ENCODE assay signal across 21 mouse cellular contexts in genomic region chr4:23050701-23051317, GRCm38 (mm10).
DNase-seq lines count a peak whose midpoint lies in the region; ATAC-seq lines count a peak whose summit lies in the region.
"Had no signal": no experiment of that assay in that cellular context is flagged by ENCODE, and none has a peak within 500 bp of the region (broad histone marks: within the 10 kb centered on the region; RNA-seq: fewer than 3 reads in every experiment).

No protein-coding gene starts in this region.

- H3K4me1 ChIP-seq in embryonic facial prominence, embryonic 11.5 days (ENCODE audit: control insufficient read depth, insufficient read depth, low read length) = no peaks in the 10 kb centered on the region
- H3K4me1 ChIP-seq in embryonic facial prominence, embryonic 10.5 days = no peaks in the 10 kb centered on the region
- H3K4me1 ChIP-seq in midbrain, embryonic 11.5 days (ENCODE audit: control insufficient read depth, insufficient read depth, low read length) = no peaks in the 10 kb centered on the region
- H3K4me1 ChIP-seq in midbrain, embryonic 10.5 days = no peaks in the 10 kb centered on the region
- peaks cover 5% of the 10 kb centered on the region; the same call in 1 of the 2 replicates for H3K4me1 ChIP-seq in midbrain, embryonic 15.5 days
- H3K4me1 ChIP-seq in kidney, embryonic 16.5 days (ENCODE audit: insufficient read depth, low read length) = no peaks in the 10 kb centered on the region
- H3K4me1 ChIP-seq: kidney, embryonic 15.5 days; limb, embryonic 15.5 days; liver, embryonic 15.5 days had no signal

- no peak overlapping the region for H3K9ac ChIP-seq in embryonic facial prominence, embryonic 11.5 days (replicated peaks; ENCODE audit: low read length)
- H3K9ac ChIP-seq in midbrain, embryonic 11.5 days (ENCODE audit: low read length) = no peak overlapping the region
- no peak overlapping the region for H3K9ac ChIP-seq in midbrain, embryonic 15.5 days
- no peak overlapping the region for H3K9ac ChIP-seq in kidney, embryonic 16.5 days (replicated peaks; ENCODE audit: low read length)
- H3K9ac ChIP-seq: kidney, embryonic 15.5 days; limb, embryonic 15.5 days; liver, embryonic 15.5 days had no signal

- no peak overlapping the region for H3K4me2 ChIP-seq in embryonic facial prominence, embryonic 11.5 days (ENCODE audit: low read depth, low read length)
- no peak overlapping the region for H3K4me2 ChIP-seq in midbrain, embryonic 11.5 days
- H3K4me2 ChIP-seq in midbrain, embryonic 15.5 days = no peak overlapping the region
- H3K4me2 ChIP-seq in kidney, embryonic 16.5 days (replicated peaks; ENCODE audit: low read depth, low read length) = no peak overlapping the region
- H3K4me2 ChIP-seq: kidney, embryonic 15.5 days; limb, embryonic 15.5 days; liver, embryonic 15.5 days had no signal

- no peaks in the 10 kb centered on the region for H3K9me3 ChIP-seq in embryonic facial prominence, embryonic 11.5 days (replicated peaks; ENCODE audit: control insufficient read depth, low read length)
- H3K9me3 ChIP-seq in embryonic facial prominence, embryonic 10.5 days = no peaks in the 10 kb centered on the region
- H3K9me3 ChIP-seq in midbrain, embryonic 11.5 days (ENCODE audit: control insufficient read depth, low read length) = no peaks in the 10 kb centered on the region
- no peaks in the 10 kb centered on the region for H3K9me3 ChIP-seq in midbrain, embryonic 10.5 days (replicated peaks)
- no peaks in the 10 kb centered on the region for H3K9me3 ChIP-seq in midbrain, embryonic 15.5 days
- H3K9me3 ChIP-seq in kidney, embryonic 16.5 days (ENCODE audit: low read length) = no peaks in the 10 kb centered on the region
- H3K9me3 ChIP-seq: kidney, embryonic 15.5 days; limb, embryonic 15.5 days; liver, embryonic 15.5 days had no signal

- H3K27ac ChIP-seq in embryonic facial prominence, embryonic 11.5 days (replicated peaks; ENCODE audit: low read depth, low read length) = no peak overlapping the region
- no peak overlapping the region for H3K27ac ChIP-seq in embryonic facial prominence, embryonic 10.5 days (replicated peaks)
- no peak overlapping the region for H3K27ac ChIP-seq in midbrain, embryonic 11.5 days (ENCODE audit: low read depth, low read length)
- no peak overlapping the region for H3K27ac ChIP-seq in midbrain, embryonic 10.5 days (replicated peaks)
- peak overlapping the region; percentile 42; the same call in 1 of the 2 replicates for H3K27ac ChIP-seq in midbrain, embryonic 15.5 days
- no peak overlapping the region for H3K27ac ChIP-seq in kidney, embryonic 16.5 days (ENCODE audit: low read length)
- H3K27ac ChIP-seq: kidney, embryonic 15.5 days; limb, embryonic 15.5 days; liver, embryonic 15.5 days; macrophage had no signal

- no peaks in the 10 kb centered on the region for H3K27me3 ChIP-seq in embryonic facial prominence, embryonic 11.5 days (ENCODE audit: control insufficient read depth, insufficient read depth, low read length)
- no peaks in the 10 kb centered on the region for H3K27me3 ChIP-seq in embryonic facial prominence, embryonic 10.5 days (replicated peaks; ENCODE audit: low read depth, poor library complexity, severe bottlenecking)
- H3K27me3 ChIP-seq in midbrain, embryonic 11.5 days (ENCODE audit: control insufficient read depth, insufficient read depth, low read length) = no peaks in the 10 kb centered on the region
- no peaks in the 10 kb centered on the region for H3K27me3 ChIP-seq in midbrain, embryonic 10.5 days (ENCODE audit: low read depth, poor library complexity, severe bottlenecking)
- H3K27me3 ChIP-seq in midbrain, embryonic 15.5 days (replicated peaks) = no peaks in the 10 kb centered on the region
- H3K27me3 ChIP-seq in kidney, embryonic 16.5 days (ENCODE audit: insufficient read depth, low read length) = no peaks in the 10 kb centered on the region
- H3K27me3 ChIP-seq: kidney, embryonic 15.5 days; limb, embryonic 15.5 days; liver, embryonic 15.5 days had no signal

- DNase-seq in embryonic facial prominence, embryonic 11.5 days (ENCODE audit: low spot score) = peak; percentile 12
- no peak for DNase-seq in embryonic facial prominence, embryonic 10.5 days (ENCODE audit: low spot score)
- DNase-seq in midbrain, embryonic 11.5 days (ENCODE audit: low spot score, missing footprints) = peak; percentile 71
- DNase-seq in midbrain, embryonic 10.5 days (ENCODE audit: low spot score) = no peak
- no peak for DNase-seq in cerebellum, postnatal 14 days
- no peak for DNase-seq in kidney, adult 9 months
- DNase-seq: adrenal gland, postnatal 10 days; cerebellum, postnatal 25 days; gastrocnemius, postnatal 14 days; heart, adult 18-20 months; heart, postnatal 36 days; right cerebral cortex, postnatal 25 days; thymus, postnatal 36 days had no signal

- 71% methylated on average over 9 of the region's 9 CpGs for WGBS in embryonic facial prominence, embryonic 11.5 days
- WGBS in embryonic facial prominence, embryonic 10.5 days = 78% methylated on average over 9 of the region's 9 CpGs
- 80% methylated on average over 9 of the region's 9 CpGs for WGBS in midbrain, embryonic 11.5 days
- WGBS in midbrain, embryonic 10.5 days = 78% methylated on average over 9 of the region's 9 CpGs
- 33% methylated on average over 9 of the region's 9 CpGs for WGBS in midbrain, embryonic 15.5 days
- 83% methylated on average over 9 of the region's 9 CpGs for WGBS in kidney, embryonic 16.5 days

- H3K4me3 ChIP-seq in embryonic facial prominence, embryonic 11.5 days (ENCODE audit: low read depth, low read length) = no peak overlapping the region
- no peak overlapping the region for H3K4me3 ChIP-seq in embryonic facial prominence, embryonic 10.5 days
- H3K4me3 ChIP-seq in midbrain, embryonic 11.5 days (ENCODE audit: low read depth, low read length) = no peak overlapping the region
- H3K4me3 ChIP-seq in midbrain, embryonic 10.5 days = no peak overlapping the region
- H3K4me3 ChIP-seq in midbrain, embryonic 15.5 days = no peak overlapping the region
- no peak overlapping the region for H3K4me3 ChIP-seq in kidney, embryonic 16.5 days (ENCODE audit: low read length)
- H3K4me3 ChIP-seq: erythroblast, embryonic 14.5 days; kidney, embryonic 15.5 days; limb, embryonic 15.5 days; liver, embryonic 15.5 days had no signal

- no peak for ATAC-seq in embryonic facial prominence, embryonic 11.5 days (replicated peaks; ENCODE audit: insufficient number of reproducible peaks, low FRiP score, low TSS enrichment, low read depth)
- peak; percentile 70; the same call in 1 of the 2 replicates for ATAC-seq in midbrain, embryonic 11.5 days (ENCODE audit: low FRiP score)
- ATAC-seq in midbrain, embryonic 15.5 days (replicated peaks) = peak; percentile 91
- ATAC-seq in kidney, embryonic 16.5 days (ENCODE audit: low FRiP score, low TSS enrichment) = no peak
- ATAC-seq: intestine, embryonic 16.5 days had no signal

- no peaks in the 10 kb centered on the region for H3K36me3 ChIP-seq in embryonic facial prominence, embryonic 11.5 days (replicated peaks; ENCODE audit: control insufficient read depth, insufficient read depth, low read depth, low read length)
- no peaks in the 10 kb centered on the region for H3K36me3 ChIP-seq in embryonic facial prominence, embryonic 10.5 days (replicated peaks)
- no peaks in the 10 kb centered on the region for H3K36me3 ChIP-seq in midbrain, embryonic 11.5 days (ENCODE audit: control insufficient read depth, insufficient read depth, low read length)
- H3K36me3 ChIP-seq in midbrain, embryonic 10.5 days = no peaks in the 10 kb centered on the region
- no peaks in the 10 kb centered on the region for H3K36me3 ChIP-seq in midbrain, embryonic 15.5 days (replicated peaks)
- no peaks in the 10 kb centered on the region for H3K36me3 ChIP-seq in kidney, embryonic 16.5 days (ENCODE audit: insufficient read depth, low read length)
- H3K36me3 ChIP-seq: kidney, embryonic 15.5 days; limb, embryonic 15.5 days; liver, embryonic 15.5 days had no signal

Comparison
In these comparisons a context has a peak if more than half of its experiments do, and no peak if none do; other contexts are left out.
1. DNase-seq: peak in embryonic facial prominence, embryonic 11.5 days (single experiment) and midbrain, embryonic 11.5 days (single experiment); none in embryonic facial prominence, embryonic 10.5 days (single experiment), midbrain, embryonic 10.5 days (single experiment), cerebellum, postnatal 14 days (0 of 2) and kidney, adult 9 months (single experiment).
2. ATAC-seq: peak in midbrain, embryonic 11.5 days (single experiment) and midbrain, embryonic 15.5 days (single experiment); none in embryonic facial prominence, embryonic 11.5 days (single experiment) and kidney, embryonic 16.5 days (single experiment).